Mouse (Mus musculus) c-Kit-negative CD71-positive TER-119-positive erythroid progenitor cells, embryonic 14.5 days (primary cell): ENCODE results near the gene Olfm4.

Experiments
- DNase-seq: peaks from one replicate; pipeline ENCODE4 v3.0.0-alpha.2; 2013; ENCODE audit warnings: low read depth, low spot score

Olfm4 gene

GRCm38 (mm10) chr14:79983781-79984180, at the start of gene Olfm4:
Olfm4 (plus strand) TSS chr14:79984081.
- DNase-seq = no peak

- no peak for DNase-seq
Measured at GRCm38 (mm10) chr14:79934426-79934825, 49.5 kb upstream of the Olfm4 start.

GRCm38 (mm10) chr14:79936879-79937468, 46.9 kb upstream of the Olfm4 start:
- no peak for DNase-seq

- DNase-seq = no peak
Measured at GRCm38 (mm10) chr14:79945876-79946275, 38.0 kb upstream of the Olfm4 start.

GRCm38 (mm10) chr14:79955678-79956077, 28.2 kb upstream of the Olfm4 start:
- no peak for DNase-seq

GRCm38 (mm10) chr14:79957789-79958487, 25.9 kb upstream of the Olfm4 start:
- no peak for DNase-seq

- no peak for DNase-seq
Measured at GRCm38 (mm10) chr14:79961187-79961586, 22.7 kb upstream of the Olfm4 start.

- no peak for DNase-seq
Measured at GRCm38 (mm10) chr14:79961602-79962001, 22.3 kb upstream of the Olfm4 start.

GRCm38 (mm10) chr14:79970165-79970564, 13.7 kb upstream of the Olfm4 start:
- DNase-seq = no peak

GRCm38 (mm10) chr14:79970928-79971738, 12.7 kb upstream of the Olfm4 start:
- DNase-seq = no peak

- DNase-seq = no peak
Measured at GRCm38 (mm10) chr14:79981437-79981836, 2.4 kb upstream of the Olfm4 start.

- no peak for DNase-seq
Measured at GRCm38 (mm10) chr14:79985137-79985670, 1.3 kb downstream of the Olfm4 start.

GRCm38 (mm10) chr14:79985696-79986095, 1.8 kb downstream of the Olfm4 start:
- no peak for DNase-seq

- no peak for DNase-seq
Measured at GRCm38 (mm10) chr14:79986831-79987230, 3.0 kb downstream of the Olfm4 start.

GRCm38 (mm10) chr14:79989785-79990184, 5.9 kb downstream of the Olfm4 start:
- DNase-seq = no peak

- no peak for DNase-seq
Measured at GRCm38 (mm10) chr14:79990547-79990946, 6.7 kb downstream of the Olfm4 start.

GRCm38 (mm10) chr14:79997534-79997933, 13.7 kb downstream of the Olfm4 start:
- DNase-seq = no peak

GRCm38 (mm10) chr14:80000110-80000531, 16.2 kb downstream of the Olfm4 start:
- DNase-seq = no peak

GRCm38 (mm10) chr14:80007686-80008085, 23.8 kb downstream of the Olfm4 start:
- no peak for DNase-seq

GRCm38 (mm10) chr14:80010426-80010825, 26.5 kb downstream of the Olfm4 start:
- no peak for DNase-seq

GRCm38 (mm10) chr14:80014966-80015365, 31.1 kb downstream of the Olfm4 start:
- no peak for DNase-seq

- DNase-seq = no peak
Measured at GRCm38 (mm10) chr14:80016112-80016511, 32.2 kb downstream of the Olfm4 start.
